Mouse (Mus musculus) C2C12 (cell line): ENCODE measurements around the gene Krt13.

Experiments
- CTCF ChIP-seq: IDR thresholded peaks from one replicate; pipeline ENCODE4 v1.5.1; 2011; ENCODE audit not compliant: control insufficient read depth, insufficient read depth, insufficient read length
- MAX ChIP-seq: IDR thresholded peaks from one replicate; pipeline ENCODE4 v1.6.1; 2011; ENCODE audit warnings: mild to moderate bottlenecking, control low read depth
- MYOG ChIP-seq: IDR thresholded peaks from one replicate; pipeline ENCODE4 v1.6.1; 2011; ENCODE audit not compliant: control insufficient read depth, insufficient read length; ENCODE audit errors: extremely low read depth
- USF1 ChIP-seq: IDR thresholded peaks from one replicate; pipeline ENCODE4 v1.6.1; 2011; ENCODE audit warnings: low read depth, mild to moderate bottlenecking, control low read depth, moderate library complexity

GRCm38 (mm10) chr11:100164392-100164791 lies 43.0 kb upstream of the Krt13 start:
- TF ChIP-seq CTCF, result no peak
- TF ChIP-seq MAX, result no peak
- TF ChIP-seq MYOG, result no peak
- no peak for TF ChIP-seq USF1
